Mouse (Mus musculus): ENCODE results near the gene Olfr985.

Gene Olfr985

GRCm38 (mm10) chr9:40130084-40130483 is at the start of gene Olfr985:
TSS of gene Olfr985 (minus strand) at chr9:40130184.
- no peak for DNase-seq (ENCODE audit: low read depth, low spot score)

- DNase-seq (ENCODE audit: low read depth, low spot score): no peak
Measured at GRCm38 (mm10) chr9:40177017-40177416, 47.0 kb upstream of the Olfr985 start.

- no peak for DNase-seq (ENCODE audit: low read depth, low spot score)
Measured at GRCm38 (mm10) chr9:40166446-40166845, 36.5 kb upstream of the Olfr985 start.

GRCm38 (mm10) chr9:40155118-40155644 is 25.2 kb upstream of the Olfr985 start:
- DNase-seq (ENCODE audit: low read depth, low spot score): no peak

GRCm38 (mm10) chr9:40141544-40141943 is 11.6 kb upstream of the Olfr985 start:
- DNase-seq (ENCODE audit: low read depth, low spot score): no peak

GRCm38 (mm10) chr9:40139484-40139883 is 9.5 kb upstream of the Olfr985 start:
- no peak for DNase-seq (ENCODE audit: low read depth, low spot score)

- DNase-seq (ENCODE audit: low read depth, low spot score): no peak
Measured at GRCm38 (mm10) chr9:40136987-40137688, 7.2 kb upstream of the Olfr985 start.

- no peak for DNase-seq (ENCODE audit: low read depth, low spot score)
Measured at GRCm38 (mm10) chr9:40130556-40130955, 572 bp upstream of the Olfr985 start.

GRCm38 (mm10) chr9:40117287-40117659 is 12.7 kb downstream of the Olfr985 start:
- DNase-seq (ENCODE audit: low read depth, low spot score): no peak

- no peak for DNase-seq (ENCODE audit: low read depth, low spot score)
Measured at GRCm38 (mm10) chr9:40116645-40117286, 13.2 kb downstream of the Olfr985 start.

- no peak for DNase-seq (ENCODE audit: low read depth, low spot score)
Measured at GRCm38 (mm10) chr9:40114106-40114505, 15.9 kb downstream of the Olfr985 start, which contains the start of gene Olfr984. TSS of gene Olfr984 (minus strand) at chr9:40114206.

GRCm38 (mm10) chr9:40094769-40095168 is 35.2 kb downstream of the Olfr985 start:
- DNase-seq (ENCODE audit: low read depth, low spot score): no peak

GRCm38 (mm10) chr9:40093495-40093894 is 36.5 kb downstream of the Olfr985 start, which contains the start of gene Olfr983:
TSS of gene Olfr983 (minus strand) at chr9:40093595.
- DNase-seq (ENCODE audit: low read depth, low spot score): no peak
